Mouse (Mus musculus): ENCODE results near the gene Olfr1299.

DNA sequence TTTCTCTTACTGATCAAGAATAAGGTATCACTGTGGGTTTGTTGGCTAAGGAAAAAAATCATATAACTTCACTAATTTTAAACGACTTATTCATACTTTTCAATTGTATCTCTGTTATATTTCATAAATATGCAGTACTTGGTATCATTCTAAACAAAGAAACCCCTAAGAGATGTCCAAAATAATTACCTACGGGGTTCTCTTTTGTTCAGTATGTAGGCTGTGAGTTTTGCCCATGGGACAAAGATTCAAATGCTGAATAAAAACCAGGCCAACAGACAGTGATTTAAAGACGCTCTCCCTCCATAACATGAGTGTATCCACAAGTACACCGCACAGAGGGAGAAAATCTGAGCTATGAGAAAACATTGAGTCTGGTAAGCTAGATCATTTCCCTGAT lies at the start of gene Olfr1299:
- TF ChIP-seq EP300 (optimal IDR thresholded peaks at IDR 0.05) (no peak), CTCF (IDR thresholded peaks at IDR 0.05; ENCODE audit: low read depth) (no peak)
